Mouse (Mus musculus) CH12.LX (cell line): ENCODE measurements at regions not wholly inside any gene's neighbourhood (a gene's known extent, or its start where the extent isn't known, plus 50 kb on each side); places are given as distances from the start of the nearest gene placed in this dataset.

Experiments used
- DNase-seq: peaks from one replicate; pipeline ENCODE4 v3.0.0-alpha.2; 2013; ENCODE audit errors: extremely low read depth
- H3K27ac ChIP-seq: 2 replicates; pipeline ENCODE4 v1.5.1; 2012; ENCODE audit warnings: low read depth, mild to moderate bottlenecking, control low read depth, moderate library complexity; ENCODE audit not compliant: insufficient read depth
- H3K27me3 ChIP-seq: replicated peaks from 2 replicates; pipeline ENCODE3; 2012; ENCODE audit warnings: inconsistent platforms
- H3K36me3 ChIP-seq, 2 experiments: replicated peaks in 1 of 2; 2 replicates each; pipeline versions ENCODE3 to v1.6.1; 2012; ENCODE audit warnings: inconsistent platforms in 1 of 2, low read length in 1 of 2, mild to moderate bottlenecking in 1 of 2, mixed read lengths in 1 of 2, moderate library complexity in 1 of 2; ENCODE audit not compliant: control insufficient read depth in 1 of 2, insufficient read depth in 1 of 2
- H3K4me1 ChIP-seq, 2 experiments: 2 replicates each; pipeline ENCODE4 v1.6.1; 2012; ENCODE audit warnings: inconsistent platforms in 1 of 2, moderate library complexity in 1 of 2; ENCODE audit not compliant: insufficient read depth in 2 of 2, control insufficient read depth in 1 of 2
- H3K4me2 ChIP-seq: 2 replicates; pipeline ENCODE4 v1.6.1; 2012; ENCODE audit warnings: low read depth, mild to moderate bottlenecking, control low read depth; ENCODE audit not compliant: poor library complexity, insufficient read depth, severe bottlenecking
- H3K4me3 ChIP-seq, 3 experiments: fragments of 150-350 bp in 1 of 3; sonication (generic) in 1 of 3; replicated peaks in 1 of 3; 2 replicates each; pipeline versions ENCODE3 to v1.5.1; 2011 to 2012; ENCODE audit warnings: low read depth in 2 of 3, low read length in 2 of 3, mild to moderate bottlenecking in 2 of 3, moderate library complexity in 2 of 3, control low read depth in 1 of 3, improper control_type of control experiment in 1 of 3, inconsistent platforms in 1 of 3, mixed read lengths in 1 of 3; ENCODE audit not compliant: poor library complexity in 1 of 3
- H3K79me2 ChIP-seq: replicated peaks from 2 replicates; pipeline ENCODE4 v1.6.1; 2012; ENCODE audit warnings: mild to moderate bottlenecking, moderate library complexity; ENCODE audit not compliant: control insufficient read depth, poor library complexity, insufficient read depth, severe bottlenecking; ENCODE audit errors: extremely low read depth
- H3K9ac ChIP-seq: 2 replicates; pipeline ENCODE4 v1.6.1; 2012; ENCODE audit warnings: low read depth, mild to moderate bottlenecking, control low read depth, moderate library complexity; ENCODE audit not compliant: insufficient read depth
- H3K9me3 ChIP-seq: replicated peaks from 2 replicates; pipeline ENCODE3; 2012; ENCODE audit warnings: low read length, inconsistent platforms, mixed read lengths
- BHLHE40 ChIP-seq: IDR thresholded peaks from 2 replicates; pipeline ENCODE4 v1.6.1; 2011; ENCODE audit warnings: mild to moderate bottlenecking, low read depth, low read length, improper control_type of control experiment
- CHD1 ChIP-seq: IDR thresholded peaks from 2 replicates; pipeline ENCODE4 v1.6.1; 2012; ENCODE audit warnings: low read depth, low read length, improper control_type of control experiment, inconsistent platforms
- E2F4 ChIP-seq: IDR thresholded peaks from 2 replicates; pipeline ENCODE4 v1.6.1; 2011; ENCODE audit warnings: low read depth, low read length, improper control_type of control experiment; ENCODE audit not compliant: insufficient replicate concordance
- ELF1 ChIP-seq: IDR thresholded peaks from 2 replicates; pipeline ENCODE4 v1.6.1; 2014; ENCODE audit warnings: low read depth, mild to moderate bottlenecking, inconsistent platforms, low read length, improper control_type of control experiment
- GABPA ChIP-seq: IDR thresholded peaks from 2 replicates; pipeline ENCODE4 v1.6.1; 2012; ENCODE audit warnings: low read depth, low read length, improper control_type of control experiment, inconsistent platforms; ENCODE audit not compliant: insufficient replicate concordance
- IRF4 ChIP-seq: IDR thresholded peaks from 2 replicates; pipeline ENCODE4 v1.6.1; 2014; ENCODE audit warnings: low read depth, mild to moderate bottlenecking, inconsistent platforms, low read length, improper control_type of control experiment
- MAFK ChIP-seq: IDR thresholded peaks from 2 replicates; pipeline ENCODE4 v1.6.1; 2011; ENCODE audit warnings: low read length, improper control_type of control experiment; ENCODE audit not compliant: insufficient replicate concordance
- MAZ ChIP-seq: IDR thresholded peaks from 2 replicates; pipeline ENCODE4 v1.6.1; 2012; ENCODE audit warnings: low read depth, mild to moderate bottlenecking, inconsistent platforms, low read length, improper control_type of control experiment, moderate library complexity
- NRF1 ChIP-seq: IDR thresholded peaks from 2 replicates; pipeline ENCODE4 v1.6.1; 2014; ENCODE audit warnings: low read depth, mild to moderate bottlenecking, inconsistent platforms, low read length, improper control_type of control experiment, moderate library complexity
- PAX5 ChIP-seq: IDR thresholded peaks from 2 replicates; pipeline ENCODE4 v1.6.1; 2012; ENCODE audit warnings: low read length, inconsistent platforms, mixed read lengths
- POLR2A ChIP-seq: IDR thresholded peaks from 2 replicates; pipeline ENCODE4 v1.6.1; 2011; ENCODE audit warnings: low read depth, mild to moderate bottlenecking, improper control_type of control experiment, low read length
- RCOR1 ChIP-seq: conservative IDR thresholded peaks from 2 replicates; pipeline ENCODE4 v1.6.1; 2012; ENCODE audit warnings: low read depth, mild to moderate bottlenecking, inconsistent platforms, low read length, improper control_type of control experiment
- SIN3A ChIP-seq: IDR thresholded peaks from 2 replicates; pipeline ENCODE4 v1.6.1; 2012; ENCODE audit warnings: low read length, improper control_type of control experiment, inconsistent platforms
- SMC3 ChIP-seq: IDR thresholded peaks from 2 replicates; pipeline ENCODE4 v1.6.1; 2011; ENCODE audit warnings: low read depth, low read length, improper control_type of control experiment
- USF2 ChIP-seq: conservative IDR thresholded peaks from 2 replicates; pipeline ENCODE4 v1.6.1; 2011; ENCODE audit warnings: low read depth, low read length, improper control_type of control experiment
- ZKSCAN1 ChIP-seq: IDR thresholded peaks from 2 replicates; pipeline ENCODE4 v1.6.1; 2012; ENCODE audit warnings: low read depth, inconsistent platforms, low read length, improper control_type of control experiment, borderline replicate concordance
- ZNF384 ChIP-seq: IDR thresholded peaks from 2 replicates; pipeline ENCODE4 v1.6.1; 2012; ENCODE audit warnings: low read depth, low read length, improper control_type of control experiment, inconsistent platforms
- dilution Hi-C: fragments of 300-500 bp; cut with MboI; formaldehyde crosslinking; loops from 2 replicates; pipeline ENCODE4 v1.14.3; 2020; ENCODE audit warnings: low sequenced_read_pairs; ENCODE audit not compliant: extremely low pct_unique_long_range_greater_than_20kb, extremely low pct_ligation_motif_present
- in situ Hi-C: fragments of 300-500 bp; cut with MboI; formaldehyde crosslinking; loops from 3 replicates; pipeline ENCODE4 v1.14.3; 2019; ENCODE audit warnings: low sequenced_read_pairs, low pct_ligation_motif_present, low pct_unique_long_range_greater_than_20kb, mixed read lengths

DNA sequence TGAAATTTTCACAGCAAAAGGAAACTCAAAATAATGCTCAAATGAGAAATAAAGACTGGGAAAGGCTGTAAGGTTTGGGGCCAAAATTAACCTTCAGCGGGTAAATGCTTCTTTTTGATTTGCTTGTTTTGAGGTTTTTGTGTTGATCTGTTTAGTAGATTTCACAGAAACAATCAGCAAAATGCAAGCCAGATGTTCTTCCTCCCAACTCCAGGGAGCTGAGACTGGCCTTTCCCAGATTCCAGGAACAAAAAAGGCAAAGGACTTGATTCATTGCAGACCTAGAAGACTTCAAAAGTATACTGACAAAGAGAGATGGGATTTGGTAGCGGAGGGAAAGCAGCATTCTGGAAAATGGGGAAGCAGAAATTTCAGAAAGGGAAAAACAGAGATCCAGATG is 153.6 kb upstream of the Serpine2 start:
- no peak overlapping the region for H3K27ac ChIP-seq
- TF ChIP-seq PAX5 (no peak), ZNF384 (no peak), BHLHE40 (no peak), ELF1 (no peak), SIN3A (no peak), E2F4 (no peak), RCOR1 (no peak), MAFK (no peak), NRF1 (no peak), SMC3 (no peak), MAZ (no peak), CHD1 (no peak), GABPA (no peak), POLR2A (no peak), ZKSCAN1 (no peak), USF2 (no peak), IRF4 (no peak)
- no peaks in the 10 kb centered on the region for H3K79me2 ChIP-seq
- H3K9me3 ChIP-seq = no peaks in the 10 kb centered on the region
- in situ Hi-C loops (no loop called here), dilution Hi-C loops (no loop called here)
- H3K36me3 ChIP-seq = no peaks in the 10 kb centered on the region
- no peak for DNase-seq
- H3K27me3 ChIP-seq = no peaks in the 10 kb centered on the region
- no peak overlapping the region for H3K4me3 ChIP-seq
- peaks cover 2 to 9% of the 10 kb centered on the region in 2 experiments; a peak in 3 of 4 replicates for H3K4me1 ChIP-seq
- no peak overlapping the region for H3K9ac ChIP-seq
- H3K4me2 ChIP-seq = no peak overlapping the region

DNA sequence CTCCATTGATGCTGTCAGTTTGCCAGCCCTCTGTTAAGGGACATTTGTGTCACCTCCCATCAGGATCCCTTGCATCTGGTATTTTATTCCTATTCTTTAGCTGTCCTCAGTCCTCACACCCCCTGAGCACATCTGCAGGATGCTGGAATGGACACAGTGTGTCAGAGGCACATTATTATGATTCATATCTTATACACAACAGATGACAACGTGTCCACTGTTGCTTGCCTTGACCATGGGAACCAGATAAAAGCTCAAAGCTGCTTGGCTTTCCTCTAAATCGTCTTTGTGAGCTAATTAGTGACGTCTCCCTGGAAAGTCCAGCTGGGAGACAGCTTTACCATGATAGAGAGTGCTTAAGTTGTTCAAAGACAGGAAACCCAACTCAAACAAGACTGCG is 149.7 kb upstream of the Serpine2 start:
- H3K4me3 ChIP-seq = no peak overlapping the region
- DNase-seq = no peak
- no peaks in the 10 kb centered on the region for H3K36me3 ChIP-seq
- no peak overlapping the region for H3K4me2 ChIP-seq
- no peak overlapping the region for H3K9ac ChIP-seq
- no peaks in the 10 kb centered on the region for H3K79me2 ChIP-seq
- in situ Hi-C loops (no loop called here), dilution Hi-C loops (no loop called here)
- no peak overlapping the region for H3K27ac ChIP-seq
- no peaks in the 10 kb centered on the region for H3K4me1 ChIP-seq
- no peaks in the 10 kb centered on the region for H3K9me3 ChIP-seq
- TF ChIP-seq MAFK (no peak), ZKSCAN1 (no peak), USF2 (no peak)
- H3K27me3 ChIP-seq = no peaks in the 10 kb centered on the region
